Mouse (Mus musculus) small intestine, adult 10 weeks (tissue): ENCODE data around the gene Amigo3. TPM values are rescaled to one million over a fixed set of nuclear protein-coding genes. Genes with fewer than 3 reads are reported as not detected.

Experiments used
- polyA plus RNA-seq: library from polyadenylated mRNA; stranded (reverse); fragments of 350-450 nt; fragmentation: Illumina TruSeq; extraction: RNeasy Lipid Tissue Mini Kit (QIAGEN cat#74804); gene quantifications from one replicate; pipeline ENCODE4 v1.2.3, GENCODE M21; 2014; ENCODE audit warnings: low replicate concordance

Gene Amigo3
- polyA plus RNA-seq: 0.26 TPM

DNA sequence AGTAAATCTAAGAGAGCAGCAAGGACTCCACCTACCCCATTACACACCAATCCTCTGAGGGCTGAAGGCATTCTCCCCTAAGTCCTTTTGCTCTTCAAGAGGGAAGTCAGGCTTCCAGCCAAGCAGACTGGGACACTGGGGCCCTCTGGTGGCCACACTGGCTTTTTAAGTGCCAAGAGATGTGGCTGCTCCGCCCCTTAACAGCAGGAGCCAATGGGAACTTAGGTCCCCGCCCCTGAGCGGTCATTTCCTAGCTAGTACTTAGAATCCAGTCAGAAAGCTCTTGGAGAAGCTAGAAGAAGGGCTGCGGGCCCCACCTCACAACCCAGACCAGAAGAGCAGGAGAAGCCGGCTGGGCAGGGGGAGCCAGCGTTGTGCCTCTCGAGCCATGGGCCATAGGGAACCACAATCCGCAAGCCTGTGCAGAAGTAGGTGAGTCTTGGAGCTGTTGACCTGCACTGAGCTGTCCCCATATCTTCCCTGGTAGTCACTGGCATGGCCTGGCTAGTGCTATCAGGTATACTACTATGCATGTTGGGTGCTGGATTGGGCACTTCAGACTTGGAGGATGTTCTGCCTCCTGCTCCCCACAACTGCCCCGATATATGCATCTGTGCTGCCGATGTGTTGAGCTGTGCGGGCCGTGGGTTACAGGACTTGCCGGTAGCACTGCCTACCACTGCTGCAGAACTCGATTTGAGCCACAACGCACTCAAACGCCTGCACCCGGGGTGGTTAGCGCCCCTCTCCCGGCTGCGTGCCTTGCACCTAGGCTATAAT, at the start of gene Amigo3:
TSS of gene Amigo3 (plus strand) at position 275 of the 780 bp plus-strand sequence.

DNA sequence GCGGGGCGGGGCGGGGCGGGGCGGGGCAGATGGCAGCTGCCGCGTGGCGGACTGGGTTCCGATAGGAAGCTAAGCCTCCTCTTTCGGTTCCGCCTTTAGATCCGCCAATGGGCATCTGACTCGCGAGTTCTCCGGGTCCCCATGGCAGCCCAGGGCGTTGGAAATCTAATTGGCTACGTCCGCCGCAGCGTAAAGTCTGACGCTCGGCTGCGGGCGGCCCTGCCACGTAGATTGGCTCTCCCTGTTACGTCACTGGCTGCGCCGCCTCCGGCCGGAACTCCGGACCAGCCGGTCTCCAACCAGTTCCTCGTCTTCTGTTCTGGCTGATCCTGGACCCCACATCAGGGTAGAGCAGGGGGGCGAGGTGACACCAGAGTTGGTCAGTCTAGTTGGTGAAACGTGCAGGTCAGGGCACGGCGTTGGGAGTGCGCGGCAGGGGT, 3.9 kb upstream of the Amigo3 start, which contains the start of gene Gmppb:
TSS of gene Gmppb (plus strand) at position 227 of the 440 bp plus-strand sequence.

DNA sequence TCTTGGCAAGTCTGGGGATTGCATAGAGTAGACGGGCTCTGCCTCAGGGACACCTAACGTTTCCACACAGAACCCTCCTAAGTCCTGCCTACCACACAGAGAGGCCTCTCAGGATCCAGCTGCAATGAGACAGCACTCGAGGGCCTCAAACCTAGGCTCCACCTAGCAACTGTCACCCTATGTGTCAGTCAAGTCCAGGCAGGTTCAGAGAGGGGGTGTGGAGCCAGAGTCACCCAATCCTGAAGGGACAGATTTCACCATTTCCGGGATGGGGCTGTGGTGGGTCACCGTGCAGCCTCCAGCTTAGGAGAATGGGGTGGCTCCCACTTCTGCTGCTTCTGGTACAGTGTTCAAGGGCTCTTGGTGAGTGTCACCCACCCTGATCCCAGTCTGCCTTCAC, 27.2 kb downstream of the Amigo3 start, which contains the start of gene Mst1:
TSS of gene Mst1 (plus strand) at position 269 of the 400 bp plus-strand sequence.

DNA sequence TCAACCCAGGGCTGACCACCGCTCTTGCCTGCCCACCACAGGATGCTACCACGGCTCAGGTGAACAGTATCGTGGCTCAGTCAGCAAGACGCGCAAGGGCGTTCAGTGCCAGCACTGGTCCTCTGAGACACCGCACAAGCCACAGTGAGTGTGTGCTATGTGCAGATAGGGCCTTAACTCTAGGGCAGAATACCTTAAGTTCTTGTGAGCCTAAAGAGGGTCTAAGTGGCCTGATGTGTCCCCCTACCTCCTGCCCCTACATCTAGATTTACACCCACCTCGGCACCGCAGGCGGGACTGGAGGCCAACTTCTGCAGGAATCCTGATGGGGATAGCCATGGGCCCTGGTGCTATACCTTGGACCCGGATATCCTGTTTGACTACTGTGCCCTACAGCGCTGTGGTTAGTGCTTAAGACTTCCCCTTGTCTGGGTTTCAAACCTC, 30.1 kb downstream of the Amigo3 start, which contains the start of gene Rnf123:
TSS of gene Rnf123 (minus strand) at position 359 of the 444 bp plus-strand sequence.

DNA sequence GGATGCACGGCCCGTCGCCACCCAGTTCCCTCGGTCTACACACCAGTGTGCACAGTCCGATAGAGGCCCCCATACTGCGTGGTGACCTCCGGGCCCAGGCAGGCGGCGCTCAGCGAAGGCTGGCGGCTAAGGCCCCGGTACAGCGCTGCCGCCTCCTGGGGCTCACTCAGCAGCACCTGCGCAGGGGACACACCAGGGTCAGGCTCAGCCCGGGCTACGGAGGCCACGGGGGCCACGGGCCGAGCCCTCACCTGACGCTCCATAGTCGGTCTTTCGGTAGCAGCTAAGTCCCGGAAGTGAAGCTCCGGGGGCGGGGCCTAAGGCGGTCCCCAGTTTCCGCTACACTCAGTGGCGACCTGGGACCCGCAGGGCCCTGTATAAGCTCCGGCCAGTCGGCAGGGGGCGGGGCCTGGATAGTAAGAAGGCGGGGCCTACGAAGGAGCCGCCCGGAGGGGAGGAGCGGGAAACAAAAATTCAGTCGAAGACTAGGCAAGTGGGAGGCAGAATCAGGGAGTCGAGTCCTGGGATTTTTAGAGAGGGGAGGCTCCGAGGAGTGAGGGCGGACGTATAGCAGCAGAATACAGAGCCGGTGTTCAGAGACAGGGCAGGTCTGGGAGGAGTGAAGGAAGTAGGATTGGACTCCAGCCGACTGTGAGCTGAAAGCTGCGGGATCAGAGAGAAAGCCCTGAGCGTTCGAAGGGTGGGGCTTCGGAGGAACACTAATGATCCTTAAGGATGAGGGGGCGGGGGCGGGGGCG, 41.4 kb downstream of the Amigo3 start, which contains the start of gene Apeh:
TSS of gene Apeh (minus strand) at position 423 of the 758 bp plus-strand sequence.

Other genes with a start within 250 kb of the Amigo3 start
- 162 TPM for gene Rbm6, start 179.9 kb upstream of the Amigo3 start, polyA plus RNA-seq
- gene Mon1a, start 165.0 kb upstream of the Amigo3 start, polyA plus RNA-seq: 0.15 TPM
- gene Mst1r, start 146.3 kb upstream of the Amigo3 start, polyA plus RNA-seq: 0.97 TPM
- not detected for gene Actl11, start 124.7 kb upstream of the Amigo3 start, polyA plus RNA-seq
- not detected for gene Camkv, start 117.5 kb upstream of the Amigo3 start, polyA plus RNA-seq
- gene Traip, start 103.0 kb upstream of the Amigo3 start, polyA plus RNA-seq: 0.56 TPM
- gene Uba7, start 77.7 kb upstream of the Amigo3 start, polyA plus RNA-seq: 2.8 TPM
- gene Gm20661, start 70.1 kb upstream of the Amigo3 start, polyA plus RNA-seq: 0.37 TPM
- not detected for gene Inka1, start 67.3 kb upstream of the Amigo3 start, polyA plus RNA-seq
- not detected for gene Cdhr4, start 60.7 kb upstream of the Amigo3 start, polyA plus RNA-seq
- gene Gm20662, start 56.8 kb upstream of the Amigo3 start, polyA plus RNA-seq: not detected
- gene Ip6k1, start 50.7 kb upstream of the Amigo3 start, polyA plus RNA-seq: 16.9 TPM
- 0.67 TPM for gene Gmppb, start 3.9 kb upstream of the Amigo3 start, polyA plus RNA-seq
- not detected for gene Mst1, start 27.3 kb downstream of the Amigo3 start, polyA plus RNA-seq
- gene Rnf123, start 30.2 kb downstream of the Amigo3 start, polyA plus RNA-seq: 1.1 TPM
- 22.8 TPM for gene Apeh, start 41.4 kb downstream of the Amigo3 start, polyA plus RNA-seq
- gene Bsn, start 137.2 kb downstream of the Amigo3 start, polyA plus RNA-seq: 0.19 TPM
- gene Dag1, start 210.8 kb downstream of the Amigo3 start, polyA plus RNA-seq: 31.6 TPM
- gene Nicn1, start 237.3 kb downstream of the Amigo3 start, polyA plus RNA-seq: 4.0 TPM
- gene Amt, start 243.7 kb downstream of the Amigo3 start, polyA plus RNA-seq: 0.45 TPM